Mouse (Mus musculus): Measurements from ENCODE around the gene Mctp2.

- TF ChIP-seq POLR2A (IDR thresholded peaks at IDR 0.05; ENCODE audit: low read depth, low read length) (no peak), CTCF (IDR thresholded peaks at IDR 0.05; ENCODE audit: extremely low read depth, insufficient read length, insufficient replicate concordance, low read depth, low read length) (no peak)
Measured at GRCm38 (mm10) chr7:72146849-72147248, 159.6 kb downstream of the Mctp2 start.
